Mouse (Mus musculus) urinary bladder, postnatal 0 days (tissue): Measurements from ENCODE around the gene Rab11fip5. TPM values are rescaled to one million over a fixed set of nuclear protein-coding genes. Genes with fewer than 3 reads are reported as not detected.

ENCODE experiments used
- microRNA-seq: library from miRNA; unstranded; fragments of <30 nt; microRNA quantifications from one replicate; pipeline ENCODE4, GENCODE M21; 2016
- polyA plus RNA-seq: library from polyadenylated mRNA; unstranded; fragments of >200 nt; fragmentation: Nextera tagmentation; extraction: Ambion mirVana; gene quantifications from 2 replicates; pipeline ENCODE4 v1.2.1, GENCODE M21; 2015

Rab11fip5 gene
- 49.0 and 51.1 TPM in 2 replicates for polyA plus RNA-seq

DNA sequence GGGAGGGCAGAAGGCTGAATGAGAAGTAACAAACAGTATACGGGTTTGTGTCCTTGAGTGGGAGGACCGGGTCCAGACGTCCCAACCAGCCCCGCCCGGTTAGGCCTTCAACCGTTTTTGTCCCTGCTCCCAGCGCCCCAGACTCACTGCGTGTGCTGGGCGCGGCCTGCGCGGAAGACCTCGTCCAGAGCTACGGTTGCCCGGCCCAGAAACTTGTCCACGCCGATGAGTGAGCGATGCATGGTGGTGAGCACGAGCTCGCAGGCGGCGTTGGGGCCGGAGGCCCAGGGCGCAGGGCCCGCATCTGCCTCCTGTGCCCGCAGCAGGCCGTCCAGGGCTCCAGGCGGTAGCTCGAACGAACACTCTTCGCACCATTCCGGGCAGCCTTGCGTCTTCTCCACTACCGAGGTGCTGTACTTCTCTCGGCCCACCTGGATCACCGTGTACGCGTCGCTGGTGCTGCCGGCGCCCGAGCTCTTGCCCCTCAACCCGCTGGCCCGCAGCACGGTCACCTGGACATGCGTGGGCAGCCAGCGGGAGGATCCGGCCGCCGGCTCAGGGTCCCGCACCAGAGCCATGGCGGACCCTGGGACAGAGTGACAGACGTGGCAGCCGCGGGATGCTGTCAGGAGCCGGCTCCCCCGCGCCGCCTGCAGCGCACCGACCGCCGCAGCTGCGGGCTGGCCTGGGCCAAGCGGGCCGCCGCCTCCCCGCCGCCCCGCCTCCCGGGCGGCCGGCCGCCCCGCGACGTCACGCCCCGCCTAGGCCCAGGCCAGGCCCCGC, at the start of gene Rab11fip5:
TSS of gene Rab11fip5 (minus strand) at position 684 of the 783 bp plus-strand sequence.

DNA sequence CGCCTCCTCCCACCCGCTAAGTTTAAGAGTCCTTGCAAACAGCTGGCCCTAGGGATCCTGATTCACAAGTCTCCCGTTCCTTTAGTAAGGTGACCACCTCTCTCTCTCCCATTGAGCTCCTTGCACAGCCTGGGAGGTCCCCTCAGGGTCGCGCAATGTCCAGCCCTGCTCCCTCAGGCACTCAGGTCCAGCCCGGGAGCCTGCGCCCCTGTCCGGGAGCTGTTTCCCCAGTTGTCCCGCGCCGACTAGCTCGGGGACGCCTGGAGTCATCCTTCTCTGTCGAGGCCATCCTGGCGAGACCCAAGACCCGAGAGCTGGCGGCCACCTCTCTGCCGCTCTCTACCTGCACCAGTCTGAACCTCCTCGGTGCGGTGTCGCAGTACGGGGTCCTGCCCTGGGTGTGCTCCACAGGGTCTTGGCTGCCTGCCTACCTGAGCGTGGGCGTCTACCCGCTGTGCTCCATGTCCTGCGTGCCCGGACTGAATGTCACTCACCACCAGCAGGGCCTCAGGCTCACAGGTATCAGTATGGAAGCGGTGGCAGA, 49.5 kb upstream of the Rab11fip5 start, which contains the start of gene Noto:
TSS of gene Noto (plus strand) at position 51 of the 544 bp plus-strand sequence.

DNA sequence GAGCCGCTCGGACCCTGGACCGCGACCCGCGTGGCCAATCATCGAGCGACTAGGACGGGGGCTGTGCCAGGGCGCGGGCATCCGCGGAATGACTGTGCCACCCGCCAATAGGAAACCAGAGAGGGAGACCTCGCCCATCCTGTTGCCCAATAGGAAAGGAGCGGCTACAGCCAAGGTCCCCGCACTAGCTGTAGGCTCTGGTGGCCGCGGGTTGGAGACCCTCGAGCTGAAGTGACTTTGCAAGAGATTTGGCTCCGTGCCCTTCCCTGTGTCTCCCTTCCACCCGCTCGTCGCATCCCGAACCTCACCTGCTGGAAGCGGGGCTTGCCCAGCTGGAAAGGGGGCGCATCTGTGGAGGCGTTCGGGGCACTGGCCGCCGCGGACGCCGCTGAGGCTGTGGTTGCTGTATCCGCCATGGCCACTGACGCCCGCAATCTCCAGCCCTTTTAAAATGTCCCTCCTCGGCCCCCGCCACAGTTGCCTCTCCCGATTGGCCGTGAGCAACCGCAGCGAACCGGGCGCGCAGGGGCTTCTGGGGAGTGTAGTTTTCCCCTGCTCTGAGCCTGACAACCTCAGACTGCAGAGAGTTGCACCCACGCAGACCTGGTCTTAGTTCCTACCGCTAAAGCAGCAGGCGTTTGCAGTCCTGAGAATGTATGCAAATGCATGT, 41.3 kb downstream of the Rab11fip5 start, which contains the start of gene Sfxn5:
TSS of gene Sfxn5 (minus strand) at position 423 of the 670 bp plus-strand sequence.

Small RNAs within 50 kb of the gene (microRNA-seq; reads per million reads assigned to microRNA genes)
- not detected for gene Mir705

Other genes with a start within 250 kb of the Rab11fip5 start
- 37.0 and 37.8 TPM in 2 replicates for gene Spr, start 236.9 kb downstream of the Rab11fip5 start, polyA plus RNA-seq
- not detected in 2 replicates for gene Emx1, start 187.2 kb downstream of the Rab11fip5 start, polyA plus RNA-seq
- 3.1 and 5.5 TPM in 2 replicates for gene Sfxn5, start 41.2 kb downstream of the Rab11fip5 start, polyA plus RNA-seq
- gene Noto, start 49.3 kb upstream of the Rab11fip5 start, polyA plus RNA-seq: not detected in 2 replicates
- gene Smyd5, start 57.4 kb upstream of the Rab11fip5 start, polyA plus RNA-seq: 20.0 and 22.2 TPM in 2 replicates
- 266 and 269 TPM in 2 replicates for gene Cct7, start 76.9 kb upstream of the Rab11fip5 start, polyA plus RNA-seq
- 21.5 and 28.2 TPM in 2 replicates for gene Pradc1, start 77.3 kb upstream of the Rab11fip5 start, polyA plus RNA-seq
- gene Fbxo41, start 128.4 kb upstream of the Rab11fip5 start, polyA plus RNA-seq: 0.29 and 0.34 TPM in 2 replicates
- gene Egr4, start 139.0 kb upstream of the Rab11fip5 start, polyA plus RNA-seq: not detected in 2 replicates
- 1.1 and 1.2 TPM in 2 replicates for gene Alms1, start 212.9 kb upstream of the Rab11fip5 start, polyA plus RNA-seq